Mouse (Mus musculus) testis, postnatal 14 days (tissue): ENCODE measurements at regions not wholly inside any gene's neighbourhood (a gene's known extent, or its start where the extent isn't known, plus 50 kb on each side); places are given as distances from the start of the nearest gene placed in this dataset.

Experiments
- DNase-seq: peaks from one replicate; pipeline ENCODE4 v3.0.0; 2021; ENCODE audit warnings: low spot score

DNA sequence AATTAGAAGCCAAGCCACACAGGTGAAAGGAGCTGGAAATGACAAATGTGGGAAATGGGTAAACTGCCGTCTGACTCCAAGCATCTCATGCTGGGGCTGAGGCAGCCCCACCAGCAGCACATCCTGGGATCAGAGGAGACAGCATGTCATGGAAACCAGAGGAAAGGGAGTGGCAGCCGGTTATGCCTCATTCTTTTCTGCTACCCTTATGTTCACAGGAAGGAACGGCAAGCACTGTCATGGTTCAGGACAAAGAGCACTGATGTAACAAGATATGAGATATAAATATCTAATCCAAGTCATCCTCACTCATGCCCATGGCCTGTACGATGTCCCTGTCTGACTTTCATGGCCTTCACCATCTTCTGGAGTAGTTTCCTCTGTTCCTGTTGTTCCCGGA, 125.2 kb upstream of the Tnfaip3 start:
- no peak for DNase-seq

DNA sequence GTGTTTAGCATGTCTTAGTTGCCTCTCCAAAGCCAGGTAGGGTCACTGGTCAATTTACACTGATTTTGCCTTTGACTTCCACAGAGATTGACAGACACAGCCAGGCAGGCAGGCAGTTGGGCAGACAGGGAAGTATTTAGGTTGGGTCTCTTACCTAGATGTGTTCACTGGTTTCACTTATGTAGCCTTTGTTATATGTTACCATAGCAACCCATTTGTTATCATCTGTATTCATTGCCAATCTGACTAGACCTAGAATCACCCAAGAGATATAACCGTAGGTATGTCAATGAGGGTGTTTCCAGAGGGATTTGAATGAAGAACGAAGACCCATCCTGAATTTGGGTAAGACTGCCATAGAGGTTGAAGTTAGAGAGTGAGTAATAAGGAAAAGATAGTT, 123.8 kb upstream of the Tnfaip3 start:
- DNase-seq: no peak

DNA sequence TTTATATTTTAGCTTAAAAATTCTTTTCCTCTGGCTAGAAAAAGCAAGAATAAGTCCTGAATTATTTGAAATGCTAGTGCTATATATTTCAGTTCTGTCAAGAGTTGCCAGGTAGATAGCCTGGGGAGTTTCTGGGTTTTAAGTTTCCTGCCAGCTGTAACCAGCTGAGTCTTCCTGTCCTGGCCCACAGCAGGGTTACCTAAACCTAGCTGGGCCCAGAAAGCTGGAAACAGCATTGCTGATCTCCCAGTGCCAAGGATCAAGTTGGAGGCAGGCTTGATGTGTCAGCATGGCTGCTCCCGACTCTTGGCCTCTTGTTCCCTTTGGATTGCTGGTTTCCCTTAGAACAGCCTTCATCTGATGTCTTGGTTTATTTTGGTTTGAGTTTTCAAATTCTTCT, 122.8 kb upstream of the Tnfaip3 start:
- DNase-seq: no peak

DNA sequence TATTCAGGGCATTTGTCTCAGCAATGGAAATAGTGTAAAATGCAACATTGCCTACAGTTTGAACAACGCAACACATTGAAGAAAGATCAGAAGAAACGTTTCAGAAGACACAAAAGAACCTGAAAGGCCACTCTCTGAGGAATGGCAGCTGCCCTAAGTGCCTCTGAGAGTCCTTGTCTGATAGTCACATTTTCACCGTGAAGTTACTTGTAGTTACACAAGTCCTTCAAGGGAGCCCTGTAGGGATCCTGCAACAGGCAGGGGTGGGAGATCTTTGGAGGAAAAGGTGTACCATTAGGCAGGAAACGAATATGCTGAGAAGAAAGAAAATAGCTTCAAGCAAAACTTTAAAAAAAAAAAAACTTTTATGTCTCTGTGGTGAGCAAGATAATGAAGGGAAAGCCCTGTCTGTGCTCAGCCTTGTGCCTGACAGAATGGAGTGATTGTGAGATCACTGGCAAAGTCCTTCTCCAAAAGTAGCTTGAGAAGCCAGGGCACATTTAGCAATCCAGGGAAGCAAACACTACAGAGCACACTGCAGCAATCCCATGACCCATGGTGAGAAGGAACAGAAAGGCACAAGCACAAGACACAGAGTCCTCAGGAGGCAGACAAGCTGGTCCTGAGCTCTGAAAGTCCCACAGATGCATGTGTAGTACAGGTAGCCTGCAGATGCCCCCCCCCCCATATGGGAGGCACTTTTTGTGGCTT, 112.3 kb upstream of the Tnfaip3 start:
- DNase-seq: no peak

DNA sequence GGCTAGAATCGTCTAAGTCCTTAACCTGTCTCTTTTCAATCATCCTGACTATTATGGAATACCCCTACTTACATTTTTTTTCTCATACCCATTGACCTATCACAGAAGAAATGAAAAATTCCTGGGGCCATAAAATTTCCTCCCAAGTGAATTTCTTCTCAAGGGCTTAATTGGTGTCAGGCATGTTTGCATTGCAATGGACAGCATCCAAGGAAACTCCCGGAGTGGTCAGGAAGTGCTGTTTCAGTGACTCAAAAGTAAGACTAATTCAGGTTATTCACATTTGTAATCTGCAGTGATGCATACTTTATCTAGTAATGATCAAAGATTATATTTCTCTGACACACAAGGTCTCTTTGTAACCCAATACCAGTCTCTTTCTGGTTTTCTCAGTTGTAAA, 111.5 kb upstream of the Tnfaip3 start:
- no peak for DNase-seq

DNA sequence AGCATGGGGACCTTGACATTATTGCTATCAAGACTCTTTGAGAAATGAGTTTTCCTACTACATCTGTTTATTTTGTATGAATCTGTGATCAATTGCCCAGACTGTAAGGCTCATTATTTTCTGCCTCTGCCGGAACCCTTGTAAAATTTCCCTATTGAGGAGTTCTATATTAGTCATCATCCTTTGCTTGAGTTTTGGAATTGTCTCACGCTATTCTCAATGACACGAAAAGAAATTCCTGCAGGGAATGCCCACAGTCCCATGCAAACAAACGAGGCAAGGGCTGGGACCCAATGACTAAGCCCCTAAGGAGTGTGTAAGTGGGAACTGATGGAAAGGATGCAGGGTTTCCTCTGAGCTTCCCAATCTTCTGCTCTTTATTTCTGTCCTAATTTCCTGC, 111.0 kb upstream of the Tnfaip3 start:
- DNase-seq: no peak

DNA sequence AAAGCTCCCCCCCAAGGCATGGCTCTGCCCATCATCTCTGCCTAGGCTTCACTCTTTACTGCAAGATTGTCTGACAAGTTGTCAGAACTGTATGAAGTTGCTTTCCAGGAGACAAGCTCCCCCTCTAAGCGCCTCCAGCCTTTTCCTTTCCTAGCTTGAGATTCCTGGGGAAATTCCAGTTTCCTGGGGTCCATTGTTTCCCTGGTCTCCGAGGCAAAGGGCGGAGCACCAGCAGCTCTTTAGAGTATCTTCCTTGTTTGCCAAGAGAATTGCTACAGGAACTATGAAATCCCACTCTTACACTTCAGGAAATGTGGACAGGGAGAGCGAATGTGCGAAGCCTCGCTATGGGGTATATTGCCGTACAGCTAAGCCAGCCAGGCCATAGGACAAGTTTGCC, 108.2 kb upstream of the Tnfaip3 start:
- DNase-seq: no peak

DNA sequence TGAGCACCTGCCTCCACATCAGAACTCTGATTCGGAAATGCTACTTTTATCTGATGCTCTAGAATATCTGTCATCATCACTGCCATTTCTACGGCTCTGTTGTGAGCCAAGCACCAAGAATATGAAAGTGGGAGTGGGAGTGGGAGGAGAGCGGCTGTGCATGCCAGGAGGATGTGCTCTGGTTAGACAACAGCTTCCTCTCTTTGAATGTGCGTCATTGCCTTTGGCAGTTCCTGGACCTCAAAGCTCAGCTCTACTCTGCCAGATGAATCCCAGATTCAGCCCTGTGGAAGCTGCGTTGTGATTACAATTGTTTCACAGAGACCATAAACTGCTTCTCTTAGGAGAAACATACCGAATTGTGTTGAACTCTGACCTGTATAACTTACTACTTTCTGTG, 106.8 kb upstream of the Tnfaip3 start:
- DNase-seq: peak; percentile 9

DNA sequence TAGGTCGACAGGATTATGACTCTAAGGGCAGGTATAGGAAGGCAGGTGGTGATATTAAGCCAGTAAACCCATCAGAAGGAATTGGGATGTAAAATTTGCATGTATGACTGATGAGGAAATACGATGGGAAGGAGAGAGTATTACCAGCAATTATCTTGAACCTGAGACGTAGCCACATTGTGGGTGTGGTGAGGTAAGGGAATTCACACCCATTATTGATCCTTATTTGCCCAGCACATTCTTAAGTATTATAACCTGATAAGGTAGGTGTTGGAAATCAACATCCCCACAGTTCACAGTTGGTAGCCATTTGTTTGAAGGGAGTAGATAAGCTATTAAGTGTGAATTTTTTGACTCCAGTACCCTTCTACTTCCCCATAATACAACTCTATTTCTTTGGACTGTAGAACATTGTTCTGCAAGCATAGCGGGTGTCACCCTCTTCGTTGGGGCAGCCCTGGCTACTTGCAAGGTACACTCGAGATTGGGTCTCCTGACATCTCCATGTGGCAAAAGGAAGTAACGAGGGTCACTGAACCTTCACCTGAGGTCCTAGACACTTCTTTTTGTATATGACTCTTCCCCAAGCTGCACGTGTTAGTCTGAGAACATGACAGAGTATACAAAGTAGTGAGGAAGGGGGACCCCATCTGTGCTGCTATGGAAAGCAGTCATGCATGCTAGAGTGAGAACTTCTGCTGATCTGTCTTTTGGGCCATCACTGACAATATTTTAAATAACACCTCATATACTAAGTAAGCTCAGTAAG, 104.0 kb upstream of the Tnfaip3 start:
- DNase-seq: no peak

DNA sequence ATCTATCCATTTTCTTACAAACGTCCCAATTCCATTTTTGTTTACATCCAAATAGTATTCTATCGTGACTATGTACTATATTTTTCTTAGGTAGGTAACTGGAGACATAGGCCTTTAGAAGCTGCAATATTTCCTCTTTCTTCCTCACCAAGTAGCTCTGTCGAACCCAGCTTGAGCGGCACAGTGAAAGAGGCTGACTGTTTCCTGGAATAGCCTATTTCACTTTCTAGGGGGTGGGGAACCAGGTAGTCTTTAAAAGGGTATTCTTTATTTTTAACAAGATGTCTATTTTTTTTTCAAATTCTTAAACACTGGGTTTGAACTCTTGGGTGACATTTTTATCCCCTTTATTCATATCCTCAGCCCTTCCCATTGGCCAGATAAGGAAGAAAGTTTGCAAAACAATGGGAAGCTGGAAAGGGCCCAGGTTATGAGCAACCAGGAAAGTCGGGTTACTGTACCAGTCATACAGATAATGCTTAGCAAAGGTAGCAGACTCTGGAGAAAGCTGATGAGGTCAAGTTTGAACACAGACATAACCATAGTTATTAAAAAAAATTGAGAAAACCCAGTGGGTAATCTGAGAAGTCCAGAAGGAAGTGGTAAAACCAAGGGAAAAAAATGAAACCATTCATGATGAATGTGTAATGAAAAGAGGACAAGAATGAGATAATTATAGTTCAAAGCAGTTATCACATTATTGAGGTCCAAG, 103.3 kb upstream of the Tnfaip3 start:
- no peak for DNase-seq

DNA sequence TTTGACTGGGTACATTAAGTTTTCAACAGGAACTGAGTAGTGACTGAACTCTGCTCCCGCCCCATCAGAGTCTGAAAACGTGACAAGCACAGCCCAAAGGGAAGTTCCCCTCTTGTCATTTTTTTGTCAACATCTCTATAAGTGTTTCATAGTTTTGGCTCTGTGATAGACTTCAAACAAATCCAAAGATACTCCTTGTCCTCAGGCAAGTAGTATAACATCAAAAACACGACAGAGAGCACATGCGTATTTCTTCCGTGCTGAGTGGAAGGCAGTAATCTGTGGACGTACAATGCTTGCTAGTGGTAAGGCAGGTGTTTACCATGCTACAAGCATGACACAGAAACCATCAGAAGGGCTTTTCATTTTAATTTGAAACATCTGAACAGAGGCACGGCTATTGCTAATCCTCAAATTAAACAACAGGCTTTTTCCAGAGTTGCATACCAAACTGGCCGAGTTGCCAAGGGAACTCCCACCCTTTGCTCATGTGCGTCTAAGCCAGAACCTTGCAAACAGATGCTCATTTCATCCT, 101.7 kb upstream of the Tnfaip3 start:
- DNase-seq: no peak

DNA sequence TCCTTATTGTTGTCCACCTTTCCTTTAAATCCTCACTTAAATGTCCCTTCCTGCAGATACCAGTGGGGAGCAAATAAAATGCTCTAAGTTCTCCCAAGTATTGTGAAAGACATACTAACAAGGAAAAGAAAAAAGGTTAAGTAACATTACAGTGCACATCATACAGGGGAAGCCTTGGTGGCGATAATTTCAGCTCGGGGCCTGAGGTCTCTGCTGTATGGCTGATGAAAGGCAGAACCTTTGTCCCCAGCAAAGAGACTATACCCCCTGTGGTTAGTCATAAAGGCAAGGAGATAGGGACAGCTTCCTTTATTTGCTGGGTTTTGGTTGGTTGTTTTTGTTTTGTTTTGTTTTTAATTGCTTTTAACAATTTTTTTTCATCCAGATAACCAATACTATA, 97.0 kb upstream of the Tnfaip3 start:
- no peak for DNase-seq

DNA sequence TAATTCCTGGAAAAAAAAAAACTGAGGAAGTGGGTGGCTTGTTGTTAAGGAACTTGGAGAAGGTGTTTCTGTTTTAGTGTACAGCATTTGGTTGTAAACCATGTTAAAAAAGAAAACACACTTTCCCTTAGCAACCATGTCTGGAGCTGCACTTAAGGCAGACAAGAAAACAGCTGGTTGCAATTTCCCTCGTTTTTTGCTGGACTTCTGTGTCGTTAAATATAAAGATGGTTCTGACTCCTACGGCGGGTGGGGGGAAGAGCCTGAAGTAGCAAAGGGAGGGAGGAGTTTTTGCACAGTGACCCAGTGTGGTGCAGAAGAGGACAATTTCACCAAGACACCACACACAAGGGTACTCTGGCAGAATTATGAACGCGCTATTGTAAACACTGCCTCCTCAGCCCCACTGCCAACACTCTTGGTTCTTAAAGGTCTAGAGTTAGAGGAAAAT, 89.8 kb upstream of the Tnfaip3 start:
- no peak for DNase-seq

DNA sequence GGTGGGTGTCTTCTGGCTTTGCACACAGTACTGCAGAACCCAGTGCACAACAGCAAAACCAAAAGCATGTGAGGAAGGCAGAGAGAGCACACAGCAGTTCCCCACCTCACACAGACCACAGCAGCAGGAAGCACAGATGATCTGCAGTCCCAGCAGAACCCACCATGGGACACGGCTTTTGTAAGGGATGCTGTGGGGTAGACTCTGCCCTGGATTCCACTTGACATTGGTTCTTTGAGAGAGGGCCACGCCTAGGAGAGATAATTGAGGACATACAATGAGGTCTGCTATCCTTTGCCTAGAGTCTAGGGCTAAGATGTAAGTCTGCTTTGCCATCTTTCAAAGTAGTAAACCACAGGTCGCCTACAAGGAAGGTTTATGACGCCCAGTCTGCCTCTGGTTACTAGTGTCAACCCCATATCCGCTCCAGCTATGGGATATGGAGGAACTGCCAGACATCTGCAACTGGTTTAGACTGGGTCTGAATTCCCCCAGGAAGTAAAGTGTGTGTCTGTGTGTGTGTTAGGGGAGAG, 89.3 kb upstream of the Tnfaip3 start:
- no peak for DNase-seq

DNA sequence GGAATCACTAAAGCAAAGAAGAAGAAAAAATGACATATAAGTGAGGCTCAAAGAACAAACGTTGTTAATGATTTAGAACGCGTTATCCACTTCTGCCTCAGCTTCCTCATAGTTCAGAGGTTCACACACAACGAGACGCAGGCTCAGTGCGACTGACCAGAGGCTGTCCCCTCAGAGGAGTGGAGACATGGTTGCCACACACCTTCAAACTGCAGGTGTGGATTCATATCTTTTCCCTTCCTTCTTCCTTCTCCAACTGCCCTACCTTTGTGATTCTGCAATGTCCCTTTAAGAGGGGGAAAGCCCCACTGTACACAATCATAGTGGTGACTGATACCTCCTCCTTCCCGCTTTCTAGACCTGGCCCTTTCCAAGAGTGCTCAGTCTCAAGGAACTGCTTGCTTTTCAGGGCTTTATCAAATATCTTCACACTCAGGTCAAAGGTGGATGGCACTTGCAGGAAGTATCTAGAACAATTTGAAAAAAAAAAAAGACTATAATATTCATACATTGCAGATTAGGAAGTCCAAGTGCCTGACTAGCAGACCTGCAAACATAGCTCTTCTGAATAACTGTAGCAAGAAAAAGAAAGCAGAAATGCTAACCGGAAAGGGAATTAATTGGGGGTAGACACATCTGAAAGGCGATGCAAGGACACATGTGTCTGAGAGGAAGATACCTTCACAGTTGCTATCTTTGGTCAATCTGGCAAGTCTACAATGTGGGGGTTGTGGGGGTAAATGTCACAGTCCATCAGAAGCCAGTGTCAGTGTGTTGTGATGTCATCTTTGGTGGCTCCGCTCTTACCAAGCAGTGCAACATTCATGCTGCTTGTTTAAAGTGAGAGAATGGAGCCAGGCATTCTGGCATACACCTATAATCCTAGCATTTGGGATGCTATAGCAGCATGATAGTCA, 84.2 kb upstream of the Tnfaip3 start:
- no peak for DNase-seq

DNA sequence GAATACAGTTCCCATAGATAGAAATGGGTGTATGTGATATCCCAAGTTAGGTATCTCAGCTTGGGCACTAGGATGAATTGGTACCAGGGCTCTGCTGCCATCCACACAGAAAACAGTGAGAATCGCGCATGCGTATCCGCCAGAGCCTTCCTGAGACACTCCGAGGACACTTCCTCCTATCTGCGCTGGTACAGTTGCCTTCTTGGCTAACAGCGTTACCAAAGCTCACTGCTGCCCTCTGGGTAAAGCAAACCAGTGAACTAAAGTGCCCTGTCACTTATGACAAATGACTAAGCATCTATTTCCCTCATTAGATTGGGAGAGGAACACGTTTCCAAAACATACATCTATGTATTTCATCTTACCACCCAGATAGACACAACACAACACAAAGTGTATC, 78.8 kb upstream of the Tnfaip3 start:
- peak; percentile 31 for DNase-seq

DNA sequence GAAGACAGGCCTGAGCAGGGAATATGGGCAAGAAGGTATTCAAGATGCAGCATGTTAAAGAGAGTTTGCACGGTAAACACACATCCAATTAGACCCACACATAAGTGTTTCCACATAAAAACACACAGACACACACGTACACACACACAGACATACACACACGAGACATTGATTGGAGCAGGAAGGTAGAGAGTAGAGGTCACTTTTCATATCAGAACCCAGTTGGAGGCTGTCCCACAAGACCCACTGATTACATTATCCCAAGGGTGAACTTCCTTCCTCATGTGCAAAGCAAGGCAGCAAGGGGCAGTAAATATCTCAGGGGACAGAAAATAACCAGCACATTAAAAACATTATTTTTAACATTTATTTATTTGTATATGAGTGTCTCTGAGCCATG, 78.2 kb upstream of the Tnfaip3 start:
- DNase-seq: no peak

DNA sequence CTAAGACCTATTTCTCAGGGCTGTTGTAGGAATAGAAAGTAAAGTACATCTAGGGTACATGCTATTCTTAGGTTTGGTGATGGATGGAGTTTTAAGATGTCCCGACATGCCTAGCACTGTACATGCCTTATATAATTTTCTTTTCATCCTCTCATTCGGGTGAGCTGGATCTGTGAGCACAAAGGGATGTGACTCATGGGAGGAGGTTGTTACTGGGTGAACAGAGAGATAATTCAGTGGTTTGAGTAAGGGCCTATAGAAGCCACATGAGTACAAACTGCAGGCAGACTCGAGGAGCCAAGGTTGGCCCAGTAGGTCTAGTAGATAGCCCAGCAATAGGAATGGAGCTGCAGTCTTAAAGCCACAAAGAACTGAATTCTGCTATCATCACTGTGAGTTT, 76.5 kb upstream of the Tnfaip3 start:
- DNase-seq: no peak

DNA sequence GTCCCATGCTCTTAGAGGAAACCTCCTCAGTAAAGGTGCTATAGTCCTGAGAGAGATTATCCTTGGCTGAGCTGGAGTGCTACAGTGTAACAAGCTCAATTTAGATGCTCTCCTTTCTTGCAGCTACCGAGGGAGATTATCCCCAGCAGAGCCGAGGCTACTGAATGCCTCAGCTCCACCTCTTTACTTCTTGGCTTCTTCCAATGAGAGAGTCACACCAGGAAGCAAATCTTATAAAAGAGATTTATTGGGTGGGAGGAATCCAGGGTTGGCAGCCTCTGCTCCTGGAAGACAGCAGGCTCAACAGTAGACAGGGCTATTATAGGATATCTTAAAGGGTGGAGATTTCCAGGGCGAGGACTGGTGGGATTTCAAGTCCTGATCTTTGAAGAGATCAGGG, 75.7 kb upstream of the Tnfaip3 start:
- peak; percentile 12 for DNase-seq

DNA sequence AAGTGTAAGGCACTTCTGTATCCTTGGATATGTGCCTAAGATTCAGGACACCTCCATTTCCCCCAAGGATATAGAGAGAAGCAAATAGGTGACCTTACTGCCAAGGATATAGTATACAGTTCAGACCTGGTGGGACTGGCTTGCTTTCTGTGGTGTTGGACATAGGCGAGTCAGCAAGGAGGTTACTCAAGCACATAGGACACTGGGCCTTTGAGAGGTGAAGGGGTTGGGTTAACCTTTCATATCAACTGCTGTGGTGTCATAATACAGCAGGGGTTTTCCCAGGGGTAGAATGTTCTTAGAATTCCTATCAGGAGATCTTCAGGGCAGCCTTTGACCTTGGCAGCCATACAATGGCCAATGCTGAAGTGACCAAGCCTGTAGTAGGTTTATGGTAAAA, 71.5 kb upstream of the Tnfaip3 start:
- no peak for DNase-seq

DNA sequence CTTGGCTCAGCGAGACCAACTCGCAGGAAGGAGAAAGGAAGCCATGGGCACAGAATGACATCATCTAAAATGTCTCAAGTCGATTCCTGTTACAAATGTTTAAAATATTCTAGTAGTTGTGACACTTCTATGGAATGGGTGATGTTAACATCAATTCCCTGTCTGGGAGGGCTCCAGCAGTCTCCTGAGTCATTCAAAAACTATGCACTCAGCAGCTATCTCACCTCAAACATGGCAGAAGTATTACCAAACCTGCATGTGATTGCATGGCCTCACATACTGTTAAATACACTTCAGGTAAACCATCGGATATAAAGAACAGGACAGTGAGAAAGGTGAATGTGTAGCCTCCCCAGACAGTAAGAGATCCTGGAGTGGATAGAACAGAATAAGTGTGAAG, 66.7 kb upstream of the Tnfaip3 start:
- DNase-seq: no peak

DNA sequence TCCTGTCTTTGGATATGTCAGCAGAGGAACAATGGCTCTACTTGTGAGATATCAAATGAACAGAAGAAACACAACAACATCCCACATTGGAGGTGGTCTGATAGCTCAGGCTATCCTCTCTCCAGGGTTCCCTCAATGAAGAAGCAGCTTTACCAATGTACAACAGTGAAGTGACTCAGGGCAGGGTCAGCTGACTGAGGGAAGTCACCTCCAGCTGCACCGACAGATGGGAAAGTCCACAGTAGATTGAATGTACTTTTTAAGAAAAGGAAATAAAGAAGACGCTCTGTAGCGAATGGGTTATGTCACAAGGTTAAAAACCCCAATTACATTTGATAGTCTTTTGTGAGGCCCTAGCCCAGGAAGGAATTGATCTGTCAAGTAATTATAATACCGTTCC, 62.6 kb upstream of the Tnfaip3 start:
- DNase-seq: no peak
